Mouse (Mus musculus): Measurements from ENCODE around the gene Strbp.

DNA sequence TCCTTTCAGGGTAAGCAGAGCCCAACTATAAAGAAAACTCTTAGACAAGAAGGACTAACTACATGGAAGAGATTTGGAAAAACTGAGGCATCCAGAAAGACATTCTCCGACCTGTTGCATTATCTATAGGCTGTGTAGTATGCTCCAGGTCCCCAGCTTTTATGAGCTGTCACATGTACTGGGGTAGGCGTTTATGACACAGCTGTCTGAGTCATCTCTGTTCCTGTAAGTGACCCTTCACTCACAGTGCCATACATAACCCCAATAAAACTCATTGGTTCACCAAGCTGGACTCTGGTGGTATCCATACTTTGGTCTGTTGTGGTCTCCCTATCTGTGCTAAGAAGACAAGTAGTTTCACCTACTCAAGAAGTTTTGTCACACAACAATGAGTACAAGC lies 80.3 kb downstream of the Strbp start:
- no peak for TF ChIP-seq CTCF (IDR thresholded peaks at IDR 0.05; ENCODE audit: extremely low read depth, insufficient read depth, low read length)
- TF ChIP-seq POLR2A (IDR thresholded peaks at IDR 0.05; ENCODE audit: extremely low read depth, insufficient read depth, low read length), result no peak
